Mouse (Mus musculus) layer of hippocampus, adult 9-11 months (tissue): ENCODE measurements around the gene Zyx.

ENCODE experiments used
- DNase-seq: peaks from one replicate; pipeline ENCODE4 v3.0.0; 2022

The Zyx gene

DNA sequence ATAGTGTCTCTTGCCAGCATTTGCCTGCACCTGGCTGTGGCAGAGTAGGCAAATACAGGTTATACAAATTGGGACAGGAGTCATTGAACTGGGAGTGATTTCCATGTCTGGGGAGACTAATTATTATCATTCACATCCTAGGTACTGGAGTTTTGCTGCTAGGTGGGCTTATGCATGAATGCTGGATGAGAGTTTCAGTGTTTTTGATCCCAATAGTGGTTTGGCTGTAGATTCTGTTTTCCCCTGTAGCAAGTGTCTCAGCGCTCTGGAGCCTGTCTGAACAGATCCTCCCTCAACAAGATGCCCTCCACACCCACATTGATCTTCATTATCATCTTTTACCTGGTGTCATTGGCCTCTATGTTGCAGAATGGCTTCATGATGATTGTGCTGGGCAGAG lies 50.5 kb downstream of the Zyx start, which contains the start of gene Tas2r143:
Gene Tas2r143 (plus strand): TSS at position 301 of the 400 bp plus-strand sequence.
- no peak for DNase-seq

DNA sequence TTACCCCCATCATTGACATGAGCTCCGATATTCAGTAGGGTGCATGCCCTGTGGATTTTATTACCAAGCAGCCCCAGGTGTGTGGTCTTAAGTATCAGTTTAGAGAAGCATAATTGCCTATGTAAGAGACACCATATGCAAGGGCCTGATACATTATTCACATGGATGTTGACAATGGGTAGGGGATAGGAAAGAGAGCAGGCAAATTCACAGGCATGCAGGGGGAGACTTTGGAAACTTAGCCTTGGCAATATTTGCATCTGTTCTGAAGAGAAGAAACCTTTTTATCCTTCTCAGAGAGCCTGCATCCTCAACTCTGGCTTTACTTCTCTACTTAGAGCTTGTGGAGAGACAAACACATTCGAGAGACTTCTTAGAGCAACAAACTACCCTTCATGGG lies 55.7 kb downstream of the Zyx start, which contains the start of gene Tas2r135:
Gene Tas2r135 (plus strand): TSS at position 301 of the 400 bp plus-strand sequence.
- DNase-seq = no peak
